ENCODE assay signal across 10 mouse cellular contexts in genomic region chr2:4159574-4160203, GRCm38 (mm10).
A peak's percentile ranks its signal among the peaks of the same experiment; 100 is the strongest.
DNase-seq lines count a peak whose midpoint lies in the region; ATAC-seq and TF ChIP-seq lines count a peak whose summit lies in the region.
"Had no signal": no experiment of that assay in that cellular context is flagged by ENCODE, and none has a peak within 500 bp of the region (broad histone marks: within the 10 kb centered on the region; RNA-seq: fewer than 3 reads in every experiment).

No protein-coding gene starts in this region.

- ATAC-seq in heart, postnatal 0 days (ENCODE audit: insufficient read depth, low read depth) = peak; percentile 93
- no peak for ATAC-seq in heart, embryonic 11.5 days (replicated peaks; ENCODE audit: insufficient number of reproducible peaks, low FRiP score, low TSS enrichment)
- no peak for ATAC-seq in midbrain, postnatal 0 days (ENCODE audit: low FRiP score)
- ATAC-seq in midbrain, embryonic 16.5 days = no peak
- no peak for ATAC-seq in Patski
- ATAC-seq in forebrain, embryonic 13.5 days = no peak

- H3K36me3 ChIP-seq in heart, postnatal 0 days (replicated peaks; ENCODE audit: control insufficient read depth, insufficient read depth, low read length) = no peaks in the 10 kb centered on the region
- no peaks in the 10 kb centered on the region for H3K36me3 ChIP-seq in heart, embryonic 11.5 days (ENCODE audit: control insufficient read depth, insufficient read depth, low read length)
- H3K36me3 ChIP-seq in midbrain, postnatal 0 days (ENCODE audit: insufficient read depth, low read length) = no peaks in the 10 kb centered on the region
- H3K36me3 ChIP-seq in midbrain, embryonic 16.5 days (ENCODE audit: control insufficient read depth, insufficient read depth, low read length) = no peaks in the 10 kb centered on the region
- H3K36me3 ChIP-seq in forebrain, embryonic 13.5 days (ENCODE audit: poor library complexity, severe bottlenecking) = no peaks in the 10 kb centered on the region

- peak; percentile 56 for DNase-seq in heart, postnatal 0 days (ENCODE audit: low spot score)
- DNase-seq in midbrain, postnatal 0 days (ENCODE audit: low spot score) = no peak
- no peak for DNase-seq in Patski (ENCODE audit: low read depth, low spot score)
- DNase-seq in retina, embryonic 14.5 days (ENCODE audit: low spot score) = peak; percentile 39
- DNase-seq in adrenal gland, postnatal 25 days = no peak
- DNase-seq: gastrocnemius, postnatal 10 days had no signal

- in situ Hi-C loops in Patski (cut with MboI; ENCODE audit: low pct_unique_long_range_greater_than_20kb) = no loop called here

- POLR2A ChIA-PET in Patski (lab: Charles Lee) = no interaction called here

- CTCF ChIA-PET in Patski (lab: Charles Lee) = no interaction called here

- H3K4me1 ChIP-seq in heart, postnatal 0 days (ENCODE audit: control insufficient read depth, insufficient read depth) = peaks cover 6% of the 10 kb centered on the region; the same call in 1 of the 2 replicates
- H3K4me1 ChIP-seq in heart, embryonic 11.5 days (ENCODE audit: control insufficient read depth, insufficient read depth, low read length) = 0 out of 2 replicates have a peak, but pooled peaks cover 3% of the 10 kb centered on the region
- H3K4me1 ChIP-seq in midbrain, postnatal 0 days (ENCODE audit: insufficient read depth, low read length) = peaks cover 5% of the 10 kb centered on the region; the same call in 1 of the 2 replicates
- H3K4me1 ChIP-seq in midbrain, embryonic 16.5 days (ENCODE audit: control insufficient read depth, insufficient read depth, low read length) = peaks cover 22% of the 10 kb centered on the region
- peaks cover 17% of the 10 kb centered on the region for H3K4me1 ChIP-seq in forebrain, embryonic 13.5 days

- H3K9ac ChIP-seq in heart, postnatal 0 days (replicated peaks; ENCODE audit: low read depth, low read length) = no peak overlapping the region
- no peak overlapping the region for H3K9ac ChIP-seq in heart, embryonic 11.5 days (ENCODE audit: low read depth, low read length)
- H3K9ac ChIP-seq in midbrain, postnatal 0 days (replicated peaks; ENCODE audit: low read length, poor library complexity, severe bottlenecking) = no peak overlapping the region
- no peak overlapping the region for H3K9ac ChIP-seq in midbrain, embryonic 16.5 days (ENCODE audit: low read depth, low read length)
- H3K9ac ChIP-seq in forebrain, embryonic 13.5 days = no peak overlapping the region
- H3K9ac ChIP-seq: hindbrain, embryonic 14.5 days had no signal

- TF ChIP-seq EP300 in heart, postnatal 0 days (IDR thresholded peaks at IDR 0.05; ENCODE audit: low read depth) = no peak

- H3K4me3 ChIP-seq in heart, postnatal 0 days (ENCODE audit: low read depth, low read length) = no peak overlapping the region
- H3K4me3 ChIP-seq in heart, embryonic 11.5 days (ENCODE audit: low read depth, low read length) = no peak overlapping the region
- no peak overlapping the region for H3K4me3 ChIP-seq in midbrain, postnatal 0 days (ENCODE audit: low read depth, low read length)
- H3K4me3 ChIP-seq in midbrain, embryonic 16.5 days (ENCODE audit: low read depth, low read length) = no peak overlapping the region
- H3K4me3 ChIP-seq in forebrain, embryonic 13.5 days = no peak overlapping the region

- peak overlapping the region; percentile 36 for H3K27ac ChIP-seq in heart, postnatal 0 days (ENCODE audit: low read depth)
- no peak overlapping the region for H3K27ac ChIP-seq in heart, embryonic 11.5 days (ENCODE audit: low read depth, low read length)
- H3K27ac ChIP-seq in midbrain, postnatal 0 days (ENCODE audit: low read depth, low read length) = no peak overlapping the region
- no peak overlapping the region for H3K27ac ChIP-seq in midbrain, embryonic 16.5 days (ENCODE audit: low read length)
- no peak overlapping the region for H3K27ac ChIP-seq in forebrain, embryonic 13.5 days
- H3K27ac ChIP-seq: hindbrain, embryonic 14.5 days had no signal

- 0 out of 2 replicates have a peak overlapping the region, but pooled peaks have one; percentile 2 for H3K4me2 ChIP-seq in heart, postnatal 0 days (ENCODE audit: low read depth, low read length)
- no peak overlapping the region for H3K4me2 ChIP-seq in heart, embryonic 11.5 days
- no peak overlapping the region for H3K4me2 ChIP-seq in midbrain, postnatal 0 days (ENCODE audit: low read depth, low read length, poor library complexity, severe bottlenecking)
- H3K4me2 ChIP-seq in midbrain, embryonic 16.5 days (ENCODE audit: low read length) = no peak overlapping the region
- no peak overlapping the region for H3K4me2 ChIP-seq in forebrain, embryonic 13.5 days
- H3K4me2 ChIP-seq: hindbrain, embryonic 14.5 days had no signal

- H3K27me3 ChIP-seq in heart, postnatal 0 days (ENCODE audit: control insufficient read depth, insufficient read depth, low read length) = no peaks in the 10 kb centered on the region
- no peaks in the 10 kb centered on the region for H3K27me3 ChIP-seq in heart, embryonic 11.5 days (ENCODE audit: control insufficient read depth, insufficient read depth, low read length)
- no peaks in the 10 kb centered on the region for H3K27me3 ChIP-seq in midbrain, postnatal 0 days (ENCODE audit: insufficient read depth, low read length)
- no peaks in the 10 kb centered on the region for H3K27me3 ChIP-seq in midbrain, embryonic 16.5 days (ENCODE audit: control insufficient read depth, insufficient read depth, low read depth, low read length)
- peaks cover 18% of the 10 kb centered on the region for H3K27me3 ChIP-seq in Patski
- H3K27me3 ChIP-seq in forebrain, embryonic 13.5 days = no peaks in the 10 kb centered on the region

- 46% methylated on average over 15 of the region's 15 CpGs for WGBS in heart, postnatal 0 days
- 58% methylated on average over 15 of the region's 15 CpGs for WGBS in heart, embryonic 11.5 days (ENCODE audit: insufficient replicate concordance)
- 86% methylated on average over 15 of the region's 15 CpGs for WGBS in midbrain, postnatal 0 days
- WGBS in midbrain, embryonic 16.5 days = 84% methylated on average over 15 of the region's 15 CpGs
- WGBS in forebrain, embryonic 13.5 days = 85% methylated on average over 15 of the region's 15 CpGs

- no peaks in the 10 kb centered on the region for H3K9me3 ChIP-seq in heart, postnatal 0 days (replicated peaks; ENCODE audit: control insufficient read depth, low read length)
- no peaks in the 10 kb centered on the region for H3K9me3 ChIP-seq in heart, embryonic 11.5 days (replicated peaks; ENCODE audit: control insufficient read depth, low read length)
- H3K9me3 ChIP-seq in midbrain, postnatal 0 days (ENCODE audit: low read length) = no peaks in the 10 kb centered on the region
- no peaks in the 10 kb centered on the region for H3K9me3 ChIP-seq in midbrain, embryonic 16.5 days (replicated peaks; ENCODE audit: control insufficient read depth, low read length, poor library complexity, severe bottlenecking)
- H3K9me3 ChIP-seq in forebrain, embryonic 13.5 days (replicated peaks) = no peaks in the 10 kb centered on the region

- TF ChIP-seq CTCF in heart, postnatal 0 days (IDR thresholded peaks at IDR 0.05; ENCODE audit: low read depth) = peak; percentile 59
- TF ChIP-seq CTCF in midbrain, postnatal 0 days (IDR thresholded peaks at IDR 0.05) = peak; percentile 30; the same call in 1 of the 2 replicates
- TF ChIP-seq CTCF in Patski (IDR thresholded peaks at IDR 0.05) = peak; percentile 43

Comparison
In these comparisons a context has a peak if more than half of its experiments do, and no peak if none do; other contexts are left out.
1. DNase-seq: peak in heart, postnatal 0 days (single experiment) and retina, embryonic 14.5 days (single experiment); none in midbrain, postnatal 0 days (single experiment), Patski (single experiment) and adrenal gland, postnatal 25 days (single experiment).
2. Peak in every context shown above with its lines, with median percentiles within 50 percentile points of each other: CTCF ChIP-seq.